Mouse (Mus musculus): ENCODE data around the gene Otub2.

DNA sequence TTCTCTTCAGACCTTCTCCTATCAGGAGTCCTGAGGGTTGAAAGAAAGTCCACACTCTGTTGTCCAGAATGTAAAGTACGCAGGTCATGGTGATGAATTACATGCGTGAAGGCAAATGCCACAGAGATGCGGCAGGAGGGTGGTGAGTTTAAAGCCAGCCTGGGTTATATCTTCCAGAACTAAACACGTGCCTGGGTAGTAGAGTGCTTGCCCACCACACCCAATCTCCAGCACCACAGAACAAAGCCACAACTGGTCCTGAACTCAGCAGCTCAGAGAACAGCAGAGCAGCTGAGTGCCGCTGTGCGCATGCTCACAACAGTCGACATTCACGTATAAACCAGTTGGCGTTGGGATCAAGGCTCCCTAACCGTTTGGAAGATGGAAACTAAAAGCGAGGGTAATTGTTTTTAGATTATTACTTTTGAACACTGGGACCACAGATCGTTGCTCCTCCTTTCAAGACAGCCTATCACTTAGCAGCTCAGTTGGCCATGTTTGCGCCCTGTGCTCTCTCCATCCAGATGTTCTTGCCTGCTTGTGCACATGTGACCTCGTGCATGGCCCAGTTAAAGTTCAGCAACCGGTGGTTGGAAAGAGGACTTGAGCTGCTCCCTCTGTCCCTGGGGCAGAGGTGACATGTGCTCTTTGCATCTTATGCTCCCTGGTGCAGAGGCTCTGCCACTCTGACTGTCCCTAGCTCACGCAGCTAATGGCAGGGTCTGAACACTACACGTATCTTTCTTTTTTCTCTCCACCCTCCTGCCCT lies 26.8 kb upstream of the Otub2 start:
- no peak for TF ChIP-seq CTCF (IDR thresholded peaks at IDR 0.05; ENCODE audit: extremely low read depth, insufficient read depth, low read length)
- TF ChIP-seq POLR2A (IDR thresholded peaks at IDR 0.05; ENCODE audit: extremely low read depth, insufficient read depth, low read length), result no peak
